Mouse (Mus musculus): ENCODE results near the gene 1810055G02Rik. TPM values are rescaled to one million over a fixed set of nuclear protein-coding genes. Genes with fewer than 3 reads are reported as not detected.

Gene 1810055G02Rik
- polyA plus RNA-seq, 1 experiment from 2014 or later, result 31.9 TPM

DNA sequence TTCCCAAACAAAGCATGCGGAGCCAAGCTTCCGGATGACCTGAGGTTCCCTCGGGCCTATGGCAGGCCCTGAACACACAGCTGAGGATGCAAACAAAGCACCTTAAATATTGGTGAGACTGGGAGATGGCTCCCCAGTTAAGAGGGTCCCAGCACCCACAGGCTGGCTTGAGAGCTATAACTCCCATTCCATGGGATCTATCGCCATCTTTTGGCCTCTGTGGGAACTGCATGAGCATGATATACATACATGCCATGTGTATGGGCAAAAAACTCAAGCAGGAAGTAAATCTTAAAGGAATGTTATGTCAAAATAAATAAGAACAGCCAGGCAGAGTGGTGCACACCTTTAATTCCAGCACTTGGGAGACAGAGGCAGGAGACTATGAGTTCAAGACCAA is 15.8 kb downstream of the 1810055G02Rik start:
- Histone ChIP-seq H3K27ac (replicated peaks) (no peak overlapping the region), H3K9me3 (no peaks in the 10 kb centered on the region), H3K4me3 (no peak overlapping the region), H3K36me3 (no peaks in the 10 kb centered on the region), H3K9ac (replicated peaks) (no peak overlapping the region), H3K4me2 (replicated peaks) (no peak overlapping the region), H3K27me3 (no peaks in the 10 kb centered on the region), H3K4me1 (peaks cover 10% of the 10 kb centered on the region)
- 75% methylated on average over 4 of the region's 4 CpGs for WGBS
- no peak for ATAC-seq (ENCODE audit: low FRiP score, low read depth)

DNA sequence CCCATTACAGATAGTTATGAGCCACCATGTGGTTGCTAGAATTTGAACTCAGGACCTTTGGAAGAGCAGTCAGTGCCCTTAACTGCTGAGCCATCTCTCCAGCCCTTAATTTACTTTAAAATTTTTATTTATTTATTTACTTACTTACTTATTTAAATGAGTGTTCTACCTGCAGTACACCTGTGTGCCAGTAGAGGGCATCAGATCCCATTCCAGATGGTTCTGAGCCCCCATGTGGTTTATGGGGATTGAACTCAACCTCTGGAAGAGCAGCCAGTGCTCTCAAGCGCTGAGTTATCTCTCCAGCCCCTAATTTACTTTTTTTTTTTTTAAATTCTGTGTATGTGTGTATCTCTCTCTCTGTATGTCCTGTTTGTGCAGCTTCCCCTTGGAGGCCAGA is 16.7 kb downstream of the 1810055G02Rik start:
- H3K4me2 ChIP-seq (replicated peaks), result no peak overlapping the region
- H3K9me3 ChIP-seq, result no peaks in the 10 kb centered on the region
- H3K9ac ChIP-seq (replicated peaks), result no peak overlapping the region
- H3K27ac ChIP-seq (replicated peaks), result no peak overlapping the region
- WGBS, result 41% methylated on average over 1 of the region's 1 CpGs
- ATAC-seq (ENCODE audit: low FRiP score, low read depth), result no peak
- H3K36me3 ChIP-seq, result no peaks in the 10 kb centered on the region
- no peak overlapping the region for H3K4me3 ChIP-seq
- 0 out of 2 replicates have a peak, but pooled peaks cover 3% of the 10 kb centered on the region for H3K4me1 ChIP-seq
- H3K27me3 ChIP-seq, result no peaks in the 10 kb centered on the region

DNA sequence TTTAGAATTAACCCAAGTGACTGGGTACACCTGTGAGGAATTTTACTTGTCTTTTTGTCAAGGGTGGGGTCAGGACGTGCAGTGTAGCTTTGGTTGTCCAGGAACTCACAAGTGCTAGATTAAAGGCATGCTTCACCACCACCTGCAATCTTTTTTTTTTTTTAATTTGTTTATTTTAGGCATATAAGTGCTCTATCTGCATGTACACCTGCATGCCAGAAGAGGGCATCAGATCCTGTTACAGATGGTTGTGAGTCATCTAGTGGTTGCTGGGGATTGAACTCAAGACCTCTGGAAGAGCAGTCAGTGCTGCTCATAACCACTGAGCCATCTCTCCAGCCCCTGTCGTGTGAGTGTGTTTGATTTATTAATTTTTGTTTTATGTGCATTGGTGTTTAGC is 20.8 kb downstream of the 1810055G02Rik start:
- Histone ChIP-seq H3K27ac (replicated peaks) (no peak overlapping the region), H3K36me3 (no peaks in the 10 kb centered on the region), H3K4me2 (replicated peaks) (no peak overlapping the region), H3K9me3 (no peaks in the 10 kb centered on the region), H3K27me3 (no peaks in the 10 kb centered on the region), H3K9ac (replicated peaks) (no peak overlapping the region), H3K4me3 (no peak overlapping the region), H3K4me1 (no peaks in the 10 kb centered on the region)
- 68% methylated on average over 2 of the region's 2 CpGs for WGBS
- no peak for ATAC-seq (ENCODE audit: low FRiP score, low read depth)

DNA sequence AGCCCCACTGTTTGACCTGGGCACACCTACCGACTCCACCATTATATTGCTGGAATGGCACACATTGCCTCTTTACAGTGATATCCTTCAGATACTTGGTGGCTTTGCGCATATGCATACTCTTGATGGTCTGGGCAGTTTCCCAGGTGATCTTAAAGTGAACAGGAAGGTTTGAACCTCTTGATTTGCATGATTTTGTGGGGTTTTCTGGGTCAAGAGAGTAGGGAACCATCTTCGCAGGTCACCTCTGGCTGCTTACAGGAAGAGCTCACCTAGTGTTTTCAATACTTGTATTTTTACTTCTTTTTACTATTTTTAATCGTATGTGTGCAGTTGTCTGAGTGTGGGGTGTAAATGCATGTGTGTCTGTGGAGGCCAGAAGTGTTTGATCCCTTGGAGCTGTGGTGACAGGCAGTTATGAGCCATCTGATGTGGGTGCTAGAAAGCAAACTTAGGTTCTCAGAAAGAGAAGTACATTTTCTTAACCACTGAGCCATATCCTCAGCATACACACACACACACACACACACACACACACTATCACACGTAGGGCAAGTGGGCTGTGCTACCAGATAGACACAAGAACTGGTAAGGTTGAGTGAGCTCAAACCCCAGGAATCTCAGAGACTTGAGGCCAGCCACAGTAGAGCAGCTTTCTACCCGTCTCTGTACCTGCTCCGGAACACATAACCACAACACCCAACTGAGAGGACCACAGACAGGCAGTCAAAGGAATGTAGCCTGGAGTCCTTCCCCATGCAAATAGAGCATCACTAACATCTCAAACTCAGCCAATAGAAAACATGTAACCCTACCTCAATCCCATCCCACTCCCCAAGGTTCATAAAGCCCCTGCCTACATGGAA is 22.9 kb downstream of the 1810055G02Rik start:
- WGBS, result 88% methylated on average over 7 of the region's 7 CpGs
- Histone ChIP-seq H3K9me3 (no peaks in the 10 kb centered on the region), H3K9ac (replicated peaks) (no peak overlapping the region), H3K4me3 (no peak overlapping the region), H3K36me3 (no peaks in the 10 kb centered on the region), H3K4me2 (replicated peaks) (no peak overlapping the region), H3K4me1 (no peaks in the 10 kb centered on the region), H3K27me3 (no peaks in the 10 kb centered on the region), H3K27ac (replicated peaks) (no peak overlapping the region)
- ATAC-seq (ENCODE audit: low FRiP score, low read depth), result no peak

DNA sequence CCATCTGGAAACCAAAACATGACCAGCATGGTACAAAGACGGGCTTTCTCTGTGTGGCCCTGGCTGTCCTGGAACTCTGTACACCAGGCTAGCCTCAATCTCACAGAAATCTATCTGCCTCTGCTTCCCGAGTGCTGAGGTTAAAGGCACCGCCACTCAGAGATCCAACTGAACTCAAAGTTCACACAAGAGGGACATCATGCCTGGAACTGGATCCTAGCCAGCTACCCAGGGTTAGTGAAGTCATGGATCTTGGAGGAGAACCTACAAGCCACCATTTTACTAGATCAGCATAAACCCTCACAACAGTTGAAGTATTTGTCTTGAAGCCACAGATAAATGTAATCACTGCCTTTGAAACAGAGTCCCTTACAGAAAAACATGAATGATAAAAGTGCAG is 27.9 kb downstream of the 1810055G02Rik start:
- Histone ChIP-seq H3K4me1 (no peaks in the 10 kb centered on the region), H3K36me3 (no peaks in the 10 kb centered on the region), H3K4me2 (replicated peaks) (no peak overlapping the region), H3K4me3 (no peak overlapping the region), H3K27me3 (no peaks in the 10 kb centered on the region), H3K9me3 (no peaks in the 10 kb centered on the region), H3K27ac (replicated peaks) (no peak overlapping the region), H3K9ac (replicated peaks) (no peak overlapping the region)
- 93% methylated on average over 3 of the region's 3 CpGs for WGBS
- ATAC-seq (ENCODE audit: low FRiP score, low read depth), result no peak

DNA sequence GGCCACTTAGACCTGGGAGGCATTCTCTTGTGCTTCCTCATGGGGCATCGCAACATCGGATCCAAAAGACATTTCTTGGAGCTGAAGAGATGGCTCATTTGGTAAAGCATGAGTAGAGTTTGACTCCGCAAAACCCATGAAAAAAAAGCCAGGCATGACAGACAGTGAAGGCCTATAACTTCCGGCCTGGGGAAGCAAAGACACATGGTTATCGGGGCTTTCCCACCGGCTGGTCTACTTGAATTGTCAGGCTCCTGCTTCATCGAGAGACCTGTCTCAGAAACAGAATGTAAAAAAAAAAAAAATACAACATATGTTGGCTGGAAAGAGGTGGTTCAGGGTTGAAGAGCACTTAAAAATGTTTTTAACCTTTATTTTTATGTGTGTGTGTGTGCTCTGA is 31.6 kb downstream of the 1810055G02Rik start:
- Histone ChIP-seq H3K4me3 (no peak overlapping the region), H3K4me2 (replicated peaks) (no peak overlapping the region), H3K9me3 (no peaks in the 10 kb centered on the region), H3K27me3 (no peaks in the 10 kb centered on the region), H3K9ac (replicated peaks) (no peak overlapping the region), H3K4me1 (peaks cover 12% of the 10 kb centered on the region), H3K36me3 (no peaks in the 10 kb centered on the region), H3K27ac (replicated peaks) (no peak overlapping the region)
- 93% methylated on average over 7 of the region's 7 CpGs for WGBS
- no peak for ATAC-seq (ENCODE audit: low FRiP score, low read depth)

DNA sequence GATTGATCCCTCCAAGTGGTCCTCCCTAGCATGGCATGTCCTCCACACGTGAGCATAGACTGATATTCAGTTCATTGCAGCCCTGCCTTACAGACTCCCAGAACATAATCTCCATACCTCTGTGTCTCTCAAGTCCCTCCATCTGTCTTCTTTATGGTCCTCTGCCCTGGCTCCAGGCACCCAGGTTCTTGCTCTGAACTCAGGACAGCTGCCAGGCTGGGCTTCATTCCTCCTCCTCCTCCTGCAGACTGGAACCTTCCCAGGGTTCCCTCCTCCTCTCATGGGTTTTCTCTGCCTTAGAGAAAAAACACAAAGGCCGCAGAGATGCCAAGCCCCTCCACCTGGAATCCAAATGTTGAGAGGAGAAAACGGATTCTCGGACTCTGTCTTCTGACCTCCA is 34.6 kb downstream of the 1810055G02Rik start:
- no peak overlapping the region for H3K4me3 ChIP-seq
- no peaks in the 10 kb centered on the region for H3K9me3 ChIP-seq
- no peaks in the 10 kb centered on the region for H3K36me3 ChIP-seq
- 58% methylated on average over 4 of the region's 4 CpGs for WGBS
- H3K27me3 ChIP-seq, result no peaks in the 10 kb centered on the region
- peaks cover 12% of the 10 kb centered on the region for H3K4me1 ChIP-seq
- H3K4me2 ChIP-seq (replicated peaks), result peak overlapping the region; percentile 11; the same call in 1 of the 2 replicates
- no peak for ATAC-seq (ENCODE audit: low FRiP score, low read depth)
- no peak overlapping the region for H3K9ac ChIP-seq (replicated peaks)
- peak overlapping the region; percentile 30; the same call in 1 of the 2 replicates for H3K27ac ChIP-seq (replicated peaks)

DNA sequence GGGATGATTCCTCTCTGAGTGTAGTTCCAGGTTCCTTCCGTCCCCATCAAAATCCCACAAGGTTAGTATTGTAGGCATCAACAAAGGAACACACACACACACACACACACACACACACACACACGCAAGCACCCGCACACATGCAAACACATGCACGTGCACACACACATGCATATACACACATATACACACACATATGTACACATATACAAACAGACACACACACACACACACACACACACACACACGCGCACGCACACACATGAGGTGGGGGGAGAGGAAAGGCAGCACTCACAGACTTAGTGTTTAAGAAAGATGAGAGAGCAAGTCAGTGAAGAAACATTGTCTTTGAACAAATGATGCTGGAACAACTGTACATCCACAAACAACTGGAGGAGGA is 35.3 kb downstream of the 1810055G02Rik start:
- Histone ChIP-seq H3K4me1 (peaks cover 12% of the 10 kb centered on the region), H3K27ac (replicated peaks) (no peak overlapping the region), H3K4me3 (0 out of 2 replicates have a peak overlapping the region, but pooled peaks have one; percentile 51), H3K36me3 (no peaks in the 10 kb centered on the region), H3K4me2 (replicated peaks) (peak overlapping the region; percentile 72), H3K27me3 (no peaks in the 10 kb centered on the region), H3K9ac (replicated peaks) (no peak overlapping the region; the same call in 1 of the 2 replicates), H3K9me3 (0 out of 2 replicates have a peak, but pooled peaks cover 2% of the 10 kb centered on the region)
- no peak for ATAC-seq (ENCODE audit: low FRiP score, low read depth)
- 82% methylated on average over 7 of the region's 7 CpGs for WGBS

DNA sequence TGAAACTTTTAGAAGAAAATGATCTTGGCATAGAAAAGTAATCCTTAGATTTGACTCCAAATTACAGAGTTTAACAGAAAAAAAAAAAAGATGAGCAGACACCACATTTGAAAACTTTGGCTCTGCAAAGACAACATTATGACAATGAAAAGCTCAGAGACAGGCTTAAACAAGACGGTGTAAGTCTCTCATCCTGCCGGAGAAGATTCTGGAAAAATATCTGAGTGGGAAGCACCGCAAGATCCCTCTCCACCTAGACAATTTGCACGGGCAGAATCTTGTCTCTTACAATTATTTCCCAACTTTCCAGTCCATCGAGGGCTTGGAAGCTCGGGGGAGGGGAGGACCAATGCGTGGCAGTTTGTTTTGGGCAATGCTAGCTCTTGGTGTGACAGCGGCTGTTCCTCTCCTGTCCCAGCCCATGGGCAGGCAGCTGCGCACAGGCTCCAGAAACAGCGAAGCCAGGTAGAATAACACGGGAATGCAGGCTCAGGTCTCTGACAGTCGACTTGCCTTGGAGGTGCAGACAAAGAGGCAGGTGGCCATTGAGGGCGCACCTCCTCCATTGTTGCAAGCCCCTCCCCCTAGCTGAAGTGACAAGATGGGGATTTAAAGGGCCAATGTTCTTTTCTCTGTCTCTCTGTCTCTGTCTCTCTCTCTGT is 35.9 kb downstream of the 1810055G02Rik start:
- Histone ChIP-seq H3K36me3 (no peaks in the 10 kb centered on the region), H3K27me3 (no peaks in the 10 kb centered on the region), H3K9me3 (0 out of 2 replicates have a peak, but pooled peaks cover 4% of the 10 kb centered on the region), H3K9ac (replicated peaks) (peak overlapping the region; percentile 82), H3K27ac (replicated peaks) (peak overlapping the region; percentile 90), H3K4me3 (peak overlapping the region; percentile 51), H3K4me2 (replicated peaks) (peak overlapping the region; percentile 72), H3K4me1 (peaks cover 12% of the 10 kb centered on the region)
- 5% methylated on average over 13 of the region's 13 CpGs for WGBS
- peak; percentile 74 for ATAC-seq (ENCODE audit: low FRiP score, low read depth)

DNA sequence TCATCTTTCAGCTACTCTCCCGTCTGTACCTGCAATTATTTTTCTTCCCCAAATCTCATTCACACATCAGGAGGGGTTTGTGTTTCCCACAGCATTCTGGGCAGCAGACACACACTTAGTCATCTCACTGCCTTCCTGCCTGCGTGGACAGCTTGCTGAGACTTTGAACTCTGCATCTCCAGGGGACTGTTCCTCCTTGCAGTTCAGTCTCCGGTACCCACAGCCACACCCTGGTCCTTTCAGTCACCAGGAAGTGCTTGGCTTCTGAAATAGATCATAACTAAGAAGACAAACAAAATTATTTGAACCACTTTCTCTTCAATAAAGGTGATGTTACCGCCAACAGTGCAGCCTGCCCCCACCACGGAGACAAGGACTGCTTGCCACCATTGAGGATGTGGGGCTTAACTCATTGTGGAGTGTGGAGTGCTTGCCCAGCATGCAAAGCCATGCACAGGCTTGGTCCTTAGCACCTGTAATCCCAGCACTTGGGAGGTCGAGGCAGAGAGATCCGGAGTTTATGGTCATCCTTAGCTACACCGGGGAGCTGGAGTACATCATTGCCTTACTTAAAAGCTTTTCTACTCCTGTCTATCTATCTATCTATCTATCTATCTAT is 44.6 kb downstream of the 1810055G02Rik start:
- Histone ChIP-seq H3K4me3 (no peak overlapping the region), H3K9me3 (0 out of 2 replicates have a peak, but pooled peaks cover 4% of the 10 kb centered on the region), H3K4me2 (replicated peaks) (no peak overlapping the region), H3K9ac (replicated peaks) (no peak overlapping the region), H3K27me3 (peaks cover 5% of the 10 kb centered on the region; the same call in 1 of the 2 replicates), H3K27ac (replicated peaks) (no peak overlapping the region), H3K4me1 (no peaks in the 10 kb centered on the region), H3K36me3 (no peaks in the 10 kb centered on the region)
- no peak for ATAC-seq (ENCODE audit: low FRiP score, low read depth)
- WGBS, result 63% methylated on average over 8 of the region's 8 CpGs

DNA sequence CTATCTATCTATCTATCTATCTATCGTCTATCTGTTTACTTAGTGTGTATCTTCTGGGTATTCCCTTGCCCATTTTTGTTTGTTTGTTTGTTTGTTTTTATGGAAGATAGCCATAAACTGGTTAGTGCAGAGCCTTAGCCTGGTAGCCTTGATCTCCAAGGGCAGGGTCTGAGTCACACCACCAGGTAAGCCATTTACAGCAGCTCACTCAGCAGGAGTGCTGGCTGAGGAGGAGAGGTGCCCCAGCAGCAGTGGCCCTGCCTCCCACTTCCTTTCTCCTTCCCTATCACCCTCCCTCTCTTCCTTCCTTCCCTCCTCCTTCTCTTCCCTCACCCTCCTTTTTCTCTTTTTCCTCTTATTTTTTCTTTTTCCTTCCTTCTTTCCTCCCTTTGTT is 45.1 kb downstream of the 1810055G02Rik start:
- H3K36me3 ChIP-seq, result no peaks in the 10 kb centered on the region
- no peak for ATAC-seq (ENCODE audit: low FRiP score, low read depth)
- no peak overlapping the region for H3K4me3 ChIP-seq
- no peaks in the 10 kb centered on the region for H3K4me1 ChIP-seq
- 0 out of 2 replicates have a peak, but pooled peaks cover 3% of the 10 kb centered on the region for H3K9me3 ChIP-seq
- H3K4me2 ChIP-seq (replicated peaks), result no peak overlapping the region
- H3K27me3 ChIP-seq, result peaks cover 5% of the 10 kb centered on the region; the same call in 1 of the 2 replicates
- no peak overlapping the region for H3K9ac ChIP-seq (replicated peaks)
- WGBS, result 92% methylated on average over 1 of the region's 1 CpGs
- no peak overlapping the region for H3K27ac ChIP-seq (replicated peaks)

DNA sequence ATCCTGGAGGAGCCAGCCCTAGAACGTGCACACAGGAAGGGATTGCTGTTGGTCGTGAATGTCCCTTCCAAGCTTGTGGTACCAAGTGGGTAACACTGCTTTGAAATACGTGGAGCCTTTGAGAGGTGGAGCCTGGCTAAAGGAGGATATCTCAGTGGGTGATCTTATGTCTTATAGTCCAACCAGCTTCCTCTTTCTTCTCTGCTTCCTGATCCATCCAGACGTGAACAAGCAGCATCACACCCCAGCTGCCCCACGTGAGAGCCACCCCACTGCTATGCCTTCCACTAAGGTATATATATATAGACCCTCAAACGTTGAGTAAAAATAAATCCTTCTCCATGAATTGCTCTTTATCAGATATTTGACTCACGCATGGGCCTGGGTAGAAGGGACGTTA is 45.6 kb downstream of the 1810055G02Rik start:
- Histone ChIP-seq H3K9me3 (no peaks in the 10 kb centered on the region), H3K27me3 (peaks cover 5% of the 10 kb centered on the region; the same call in 1 of the 2 replicates), H3K36me3 (no peaks in the 10 kb centered on the region), H3K4me3 (no peak overlapping the region), H3K27ac (replicated peaks) (no peak overlapping the region), H3K9ac (replicated peaks) (no peak overlapping the region), H3K4me2 (replicated peaks) (no peak overlapping the region), H3K4me1 (no peaks in the 10 kb centered on the region)
- ATAC-seq (ENCODE audit: low FRiP score, low read depth), result no peak
- WGBS, result 62% methylated on average over 8 of the region's 8 CpGs
